Mouse (Mus musculus) limb, embryonic 14.5 days (tissue): ENCODE results near the gene Prps2. TPM values are rescaled to one million over a fixed set of nuclear protein-coding genes. Genes with fewer than 3 reads are reported as not detected.

Source experiments
- ATAC-seq: fragments of 200-750 bp; cut with Nextera tagmentation; 2 replicates; pipeline ENCODE4 v1.8.0; 2017; ENCODE audit warnings: low read depth, moderate number of reproducible peaks, moderate TSS enrichment; ENCODE audit not compliant: low FRiP score
- DNase-seq: peaks from one replicate; pipeline ENCODE4 v3.0.0-alpha.2; 2015; ENCODE audit warnings: low spot score
- H3K27ac ChIP-seq: fragments of 300-500 bp; sonication (generic); replicated peaks from 2 replicates; pipeline ENCODE4 v1.5.1; 2014; ENCODE audit warnings: low read depth, mild to moderate bottlenecking, low read length, moderate library complexity, mixed read lengths
- H3K27me3 ChIP-seq: fragments of 300-500 bp; sonication (generic); 2 replicates; pipeline ENCODE4 v1.6.1; 2014; ENCODE audit warnings: low read length, mixed read lengths; ENCODE audit not compliant: control insufficient read depth, insufficient read depth
- H3K36me3 ChIP-seq: fragments of 300-500 bp; sonication (generic); 2 replicates; pipeline ENCODE4 v1.6.1; 2014; ENCODE audit warnings: mild to moderate bottlenecking, low read length, moderate library complexity, mixed read lengths; ENCODE audit not compliant: control insufficient read depth, insufficient read depth
- H3K4me1 ChIP-seq: fragments of 300-500 bp; sonication (generic); 2 replicates; pipeline ENCODE4 v1.6.1; 2014; ENCODE audit warnings: antibody characterized with exemption, low read length, mixed read lengths; ENCODE audit not compliant: control insufficient read depth, insufficient read depth
- H3K4me2 ChIP-seq: fragments of 300-500 bp; sonication (generic); replicated peaks from 2 replicates; pipeline ENCODE4 v1.6.1; 2014; ENCODE audit warnings: low read depth, mild to moderate bottlenecking, low read length, moderate library complexity; ENCODE audit not compliant: severe bottlenecking
- H3K4me3 ChIP-seq: fragments of 300-500 bp; sonication (generic); replicated peaks from 2 replicates; pipeline ENCODE4 v1.5.1; 2014; ENCODE audit warnings: low read length
- H3K9ac ChIP-seq: fragments of 300-500 bp; sonication (generic); 2 replicates; pipeline ENCODE4 v1.6.1; 2014; ENCODE audit warnings: mild to moderate bottlenecking, low read depth, low read length, moderate library complexity; ENCODE audit not compliant: severe bottlenecking
- H3K9me3 ChIP-seq: fragments of 300-500 bp; sonication (generic); 2 replicates; pipeline ENCODE4 v1.6.1; 2016; ENCODE audit warnings: low read length; ENCODE audit not compliant: control insufficient read depth
- POLR2A ChIP-seq: fragments of 200-500 bp; IDR thresholded peaks from 2 replicates; pipeline ENCODE4 v1.8.0; 2012; ENCODE audit warnings: inconsistent platforms, mild to moderate bottlenecking, moderate library complexity, borderline replicate concordance; ENCODE audit not compliant: insufficient read depth, insufficient read length; ENCODE audit errors: extremely low read depth
- WGBS: fragments of 180-500 bp; shearing (Covaris S2); extraction: QIAGEN DNeasy Blood & Tissue Kit; methylation state at CpG from one replicate; pipeline ENCODE4 v1.1.7; 2014; 5-methylcytosine and 5-hydroxymethylcytosine counted together
- polyA plus RNA-seq, 2 experiments: library from polyadenylated mRNA; depleted of rRNA in 1 of 2; stranded (reverse) in 1 of 2; unstranded in 1 of 2; fragments of >200 nt; fragmentation: Nextera tagmentation in 1 of 2; extraction: Ambion mirVana in 1 of 2; gene quantifications; 2 replicates each; pipeline versions ENCODE4 v1.2.1 to v1.2.3; 2012 to 2014

Prps2 gene
- polyA plus RNA-seq, 2 experiments: 9.7 to 13.3 TPM

- no peak overlapping the region for H3K27ac ChIP-seq
- DNase-seq (no peak), ATAC-seq (no peak)
- H3K9me3 ChIP-seq: no peaks in the 10 kb centered on the region
- 82% methylated on average over 1 of the region's 1 CpGs for WGBS
- H3K4me1 ChIP-seq: no peaks in the 10 kb centered on the region
- no peak overlapping the region for H3K4me3 ChIP-seq
- H3K36me3 ChIP-seq: no peaks in the 10 kb centered on the region
- H3K27me3 ChIP-seq: no peaks in the 10 kb centered on the region
- no peak overlapping the region for H3K9ac ChIP-seq
- H3K4me2 ChIP-seq: no peak overlapping the region
- TF ChIP-seq POLR2A: no peak
These were observed 49.9 kb downstream of the Prps2 start for GRCm38 (mm10) chrX:167332607-167333006.

DNA sequence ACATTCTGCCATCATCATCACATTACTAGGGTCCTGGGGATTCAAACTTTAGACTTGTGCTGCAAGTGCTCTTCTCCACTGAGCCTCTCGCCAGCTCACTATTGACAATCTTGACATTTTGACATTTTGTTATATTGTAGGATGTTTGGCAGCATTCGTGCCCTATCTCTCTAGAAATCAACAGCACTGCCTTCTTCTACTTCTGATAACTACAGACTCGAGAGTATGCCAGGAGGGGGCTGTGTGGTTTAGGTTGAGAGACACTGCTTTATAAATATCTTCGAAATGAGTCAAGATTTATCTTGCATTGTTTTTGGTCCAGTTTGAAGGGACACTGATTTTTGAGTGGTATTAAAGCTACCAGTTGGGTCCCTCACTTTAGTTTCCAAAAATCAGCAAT lies 51.6 kb downstream of the Prps2 start:
- no peak for DNase-seq
- Histone ChIP-seq H3K9ac (no peak overlapping the region), H3K4me2 (no peak overlapping the region), H3K4me3 (no peak overlapping the region), H3K4me1 (no peaks in the 10 kb centered on the region), H3K27ac (no peak overlapping the region), H3K9me3 (no peaks in the 10 kb centered on the region), H3K27me3 (no peaks in the 10 kb centered on the region), H3K36me3 (no peaks in the 10 kb centered on the region)
- TF ChIP-seq POLR2A: no peak
- 79% methylated on average over 4 of the region's 4 CpGs for WGBS
- ATAC-seq: no peak

GRCm38 (mm10) chrX:167330399-167330798 lies 52.1 kb downstream of the Prps2 start, which contains the start of gene Tlr7:
Tlr7 (minus strand) TSS chrX:167330558.
- H3K27me3 ChIP-seq: no peaks in the 10 kb centered on the region
- no peak for TF ChIP-seq POLR2A
- DNase-seq: no peak
- no peak within 1 kb of the TSS for H3K4me2 ChIP-seq
- no peaks in the 10 kb centered on the region for H3K4me1 ChIP-seq
- 77% methylated on average over 6 of the region's 6 CpGs for WGBS
- H3K36me3 ChIP-seq: no peaks in the 10 kb centered on the region
- H3K9me3 ChIP-seq: no peaks in the 10 kb centered on the region
- no peak within 1 kb of the TSS for H3K27ac ChIP-seq
- no peak within 1 kb of the TSS for H3K4me3 ChIP-seq
- no peak within 1 kb of the TSS for H3K9ac ChIP-seq
- no peak for ATAC-seq

DNA sequence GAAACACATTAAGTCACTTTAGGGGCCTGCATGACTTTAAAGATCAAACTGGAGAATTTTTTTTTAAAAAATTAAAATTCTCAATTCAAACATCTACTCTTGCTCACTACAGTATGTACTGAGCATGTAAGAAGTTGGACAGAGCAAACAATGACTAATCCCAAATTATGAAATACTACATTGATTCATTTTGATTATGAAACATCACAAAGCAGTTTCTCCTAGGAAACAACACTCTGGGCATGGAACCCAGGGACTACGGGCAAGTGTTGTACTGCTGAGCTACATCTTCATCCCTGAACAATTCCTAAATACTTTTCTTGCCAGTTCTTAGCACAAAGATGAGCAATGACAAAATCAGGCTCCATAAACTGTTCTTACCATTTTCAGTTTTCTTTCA lies 52.9 kb downstream of the Prps2 start:
- DNase-seq (no peak), ATAC-seq (no peak)
- Histone ChIP-seq H3K27me3 (no peaks in the 10 kb centered on the region), H3K27ac (no peak overlapping the region), H3K36me3 (no peaks in the 10 kb centered on the region), H3K4me3 (no peak overlapping the region), H3K4me1 (no peaks in the 10 kb centered on the region), H3K9me3 (no peaks in the 10 kb centered on the region), H3K9ac (no peak overlapping the region), H3K4me2 (no peak overlapping the region)
- TF ChIP-seq POLR2A: no peak
- 94% methylated on average over 1 of the region's 1 CpGs for WGBS

DNA sequence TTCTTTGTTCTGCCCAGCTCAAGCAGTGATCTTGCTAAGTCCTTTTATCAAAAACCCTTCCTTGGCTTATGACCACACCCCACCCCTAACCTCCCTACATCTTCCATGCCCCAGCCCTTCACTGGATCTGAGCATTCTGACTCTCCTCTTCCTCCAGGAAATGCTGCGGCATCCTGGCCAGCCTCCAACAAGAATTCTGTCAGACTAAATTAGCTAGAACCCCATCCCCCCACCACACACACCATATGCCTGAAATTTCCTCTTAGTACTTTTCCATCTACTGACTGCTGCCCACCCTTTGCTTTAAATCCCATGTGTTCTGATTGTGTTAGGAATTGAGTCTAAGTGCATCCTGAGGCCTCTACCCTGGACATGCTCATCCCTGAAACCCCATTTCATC lies 53.5 kb downstream of the Prps2 start:
- WGBS: 83% methylated on average over 1 of the region's 1 CpGs

GRCm38 (mm10) chrX:167328519-167328918 lies 54.0 kb downstream of the Prps2 start:
- Histone ChIP-seq H3K27ac (no peak overlapping the region), H3K9ac (no peak overlapping the region), H3K4me2 (no peak overlapping the region), H3K36me3 (no peaks in the 10 kb centered on the region), H3K4me3 (no peak overlapping the region), H3K4me1 (no peaks in the 10 kb centered on the region), H3K9me3 (no peaks in the 10 kb centered on the region), H3K27me3 (no peaks in the 10 kb centered on the region)
- 91% methylated on average over 3 of the region's 3 CpGs for WGBS
- DNase-seq: no peak
- ATAC-seq: no peak
- no peak for TF ChIP-seq POLR2A

More for the DNA sequence above, 53.5 kb downstream of the Prps2 start:
- DNase-seq: no peak
- Histone ChIP-seq H3K36me3 (no peaks in the 10 kb centered on the region), H3K27me3 (no peaks in the 10 kb centered on the region), H3K4me3 (no peak overlapping the region), H3K4me2 (no peak overlapping the region), H3K9ac (no peak overlapping the region), H3K9me3 (no peaks in the 10 kb centered on the region), H3K27ac (no peak overlapping the region), H3K4me1 (no peaks in the 10 kb centered on the region)
- no peak for TF ChIP-seq POLR2A
- ATAC-seq: no peak
